Mouse (Mus musculus): Measurements from ENCODE around the gene Nisch.

GRCm38 (mm10) chr14:31130236-31131220 lies 86.2 kb downstream of the Nisch start, which contains the start of gene Nt5dc2:
- no peak for TF ChIP-seq CTCF (IDR thresholded peaks at IDR 0.05; ENCODE audit: extremely low read depth, insufficient read length, insufficient replicate concordance, low read depth, low read length)
- TF ChIP-seq POLR2A (IDR thresholded peaks at IDR 0.05; ENCODE audit: low read depth, low read length) = no peak
